Mouse (Mus musculus): ENCODE results near the gene Kcnk13. TPM values are rescaled to one million over a fixed set of nuclear protein-coding genes. Genes with fewer than 3 reads are reported as not detected.

Kcnk13 gene
- polyA plus RNA-seq, 1 experiment from 2014 or later: 0.53 TPM

DNA sequence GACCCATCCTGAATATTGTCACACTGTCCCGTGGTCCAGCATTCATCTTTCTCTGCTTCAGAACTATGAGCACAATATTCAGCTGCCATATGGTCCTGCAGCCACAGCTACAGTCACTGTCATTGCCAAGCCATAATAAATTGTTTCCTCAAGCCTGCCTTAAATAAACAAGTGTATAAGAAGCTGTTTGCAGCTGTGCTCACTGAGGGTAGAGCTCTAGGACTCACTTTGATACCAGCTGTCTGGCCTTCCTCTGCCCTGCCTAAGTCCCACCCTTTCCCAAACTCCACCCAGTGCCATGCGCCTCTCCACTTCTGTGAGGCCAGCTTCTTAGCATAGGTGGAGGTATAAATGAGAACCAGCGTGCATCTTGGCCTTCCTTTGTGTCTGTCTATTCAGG, 30.7 kb upstream of the Kcnk13 start:
- H3K9ac ChIP-seq (ENCODE audit: low read length): no peak overlapping the region
- WGBS: 71% methylated on average over 3 of the region's 3 CpGs
- H3K27me3 ChIP-seq (ENCODE audit: control insufficient read depth, insufficient read depth, low read length): no peaks in the 10 kb centered on the region
- H3K4me3 ChIP-seq (replicated peaks; ENCODE audit: low read length): no peak overlapping the region
- H3K4me2 ChIP-seq (ENCODE audit: low read depth, low read length): no peak overlapping the region
- ATAC-seq (ENCODE audit: insufficient read depth, low FRiP score): no peak
- H3K9me3 ChIP-seq (replicated peaks; ENCODE audit: control insufficient read depth, low read length): no peaks in the 10 kb centered on the region
- H3K36me3 ChIP-seq (ENCODE audit: control insufficient read depth, insufficient read depth, low read length): no peaks in the 10 kb centered on the region
- no peak overlapping the region for H3K27ac ChIP-seq (ENCODE audit: low read length)
- H3K4me1 ChIP-seq (ENCODE audit: control insufficient read depth, insufficient read depth, low read length): no peaks in the 10 kb centered on the region

- no peak overlapping the region for H3K9ac ChIP-seq (ENCODE audit: low read length)
- H3K27me3 ChIP-seq (ENCODE audit: control insufficient read depth, insufficient read depth, low read length): no peaks in the 10 kb centered on the region
- H3K4me1 ChIP-seq (ENCODE audit: control insufficient read depth, insufficient read depth, low read length): no peaks in the 10 kb centered on the region
- no peak overlapping the region for H3K4me3 ChIP-seq (replicated peaks; ENCODE audit: low read length)
- no peak for ATAC-seq (ENCODE audit: insufficient read depth, low FRiP score)
- WGBS: 90% methylated on average over 8 of the region's 8 CpGs
- no peak overlapping the region for H3K4me2 ChIP-seq (ENCODE audit: low read depth, low read length)
- H3K27ac ChIP-seq (ENCODE audit: low read length): no peak overlapping the region
- H3K36me3 ChIP-seq (ENCODE audit: control insufficient read depth, insufficient read depth, low read length): no peaks in the 10 kb centered on the region
- H3K9me3 ChIP-seq (replicated peaks; ENCODE audit: control insufficient read depth, low read length): no peaks in the 10 kb centered on the region
These were observed 28.9 kb upstream of the Kcnk13 start for GRCm38 (mm10) chr12:99935403-99935802.

DNA sequence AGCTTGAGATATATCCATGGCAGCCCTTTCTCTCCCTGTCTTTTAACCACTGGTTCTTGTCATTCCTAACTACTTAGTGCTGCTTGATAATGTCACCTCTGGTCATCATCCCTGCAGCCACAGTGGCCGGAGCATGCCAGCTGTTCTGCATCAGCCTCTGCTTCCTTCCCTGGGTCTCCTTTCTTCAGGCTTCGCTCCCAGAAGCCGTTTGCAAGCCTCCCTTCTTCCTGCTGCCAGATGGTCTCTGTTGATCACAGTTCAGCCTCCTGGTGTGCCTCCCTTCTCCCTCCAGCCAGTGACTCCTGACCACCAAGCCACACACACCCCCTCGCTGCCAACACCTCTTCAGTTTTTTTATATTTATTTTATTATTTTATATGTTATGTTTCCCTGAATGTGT, 25.8 kb upstream of the Kcnk13 start:
- ATAC-seq (ENCODE audit: insufficient read depth, low FRiP score): no peak
- Histone ChIP-seq H3K4me2 (ENCODE audit: low read depth, low read length) (no peak overlapping the region), H3K36me3 (ENCODE audit: control insufficient read depth, insufficient read depth, low read length) (no peaks in the 10 kb centered on the region), H3K4me3 (replicated peaks; ENCODE audit: low read length) (no peak overlapping the region), H3K27ac (ENCODE audit: low read length) (no peak overlapping the region), H3K27me3 (ENCODE audit: control insufficient read depth, insufficient read depth, low read length) (no peaks in the 10 kb centered on the region), H3K4me1 (ENCODE audit: control insufficient read depth, insufficient read depth, low read length) (no peaks in the 10 kb centered on the region), H3K9ac (ENCODE audit: low read length) (no peak overlapping the region), H3K9me3 (replicated peaks; ENCODE audit: control insufficient read depth, low read length) (no peaks in the 10 kb centered on the region)
- WGBS: 52% methylated on average over 4 of the region's 4 CpGs

DNA sequence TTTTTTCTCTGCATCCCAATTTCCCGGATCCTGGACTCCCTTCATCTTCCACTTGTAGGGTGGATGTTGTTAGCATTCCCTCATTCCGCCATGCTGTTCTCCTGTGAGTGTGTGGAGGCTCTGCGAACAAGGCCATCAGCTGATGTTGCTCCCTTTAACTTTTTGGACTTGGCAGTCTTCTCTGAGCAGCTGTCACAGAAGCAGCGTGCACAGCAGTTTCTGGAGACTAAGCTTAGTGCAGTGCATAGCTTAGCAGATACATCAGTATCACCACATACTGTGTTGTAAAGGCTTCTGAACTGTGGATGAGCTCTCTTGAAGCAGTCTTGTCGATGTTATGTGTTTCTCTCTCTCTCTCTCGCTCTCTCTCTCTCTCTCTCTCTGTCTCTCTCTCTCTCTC, 25.1 kb upstream of the Kcnk13 start:
- no peak overlapping the region for H3K9ac ChIP-seq (ENCODE audit: low read length)
- no peaks in the 10 kb centered on the region for H3K9me3 ChIP-seq (replicated peaks; ENCODE audit: control insufficient read depth, low read length)
- ATAC-seq (ENCODE audit: insufficient read depth, low FRiP score): no peak
- 76% methylated on average over 6 of the region's 6 CpGs for WGBS
- H3K4me2 ChIP-seq (ENCODE audit: low read depth, low read length): no peak overlapping the region
- no peak overlapping the region for H3K27ac ChIP-seq (ENCODE audit: low read length)
- H3K4me1 ChIP-seq (ENCODE audit: control insufficient read depth, insufficient read depth, low read length): no peaks in the 10 kb centered on the region
- H3K4me3 ChIP-seq (replicated peaks; ENCODE audit: low read length): no peak overlapping the region
- no peaks in the 10 kb centered on the region for H3K36me3 ChIP-seq (ENCODE audit: control insufficient read depth, insufficient read depth, low read length)
- no peaks in the 10 kb centered on the region for H3K27me3 ChIP-seq (ENCODE audit: control insufficient read depth, insufficient read depth, low read length)

- Histone ChIP-seq H3K36me3 (ENCODE audit: control insufficient read depth, insufficient read depth, low read length) (0 out of 2 replicates have a peak, but pooled peaks cover 1% of the 10 kb centered on the region), H3K4me3 (replicated peaks; ENCODE audit: low read length) (no peak overlapping the region), H3K4me2 (ENCODE audit: low read depth, low read length) (no peak overlapping the region), H3K27ac (ENCODE audit: low read length) (no peak overlapping the region), H3K9ac (ENCODE audit: low read length) (no peak overlapping the region), H3K27me3 (ENCODE audit: control insufficient read depth, insufficient read depth, low read length) (no peaks in the 10 kb centered on the region), H3K9me3 (replicated peaks; ENCODE audit: control insufficient read depth, low read length) (no peaks in the 10 kb centered on the region), H3K4me1 (ENCODE audit: control insufficient read depth, insufficient read depth, low read length) (no peaks in the 10 kb centered on the region)
- 85% methylated on average over 7 of the region's 7 CpGs for WGBS
- no peak for ATAC-seq (ENCODE audit: insufficient read depth, low FRiP score)
These were observed 23.6 kb upstream of the Kcnk13 start for GRCm38 (mm10) chr12:99940704-99941103.

- H3K9ac ChIP-seq (ENCODE audit: low read length): no peak overlapping the region
- no peaks in the 10 kb centered on the region for H3K27me3 ChIP-seq (ENCODE audit: control insufficient read depth, insufficient read depth, low read length)
- H3K27ac ChIP-seq (ENCODE audit: low read length): no peak overlapping the region
- 78% methylated on average over 8 of the region's 8 CpGs for WGBS
- no peak overlapping the region for H3K4me2 ChIP-seq (ENCODE audit: low read depth, low read length)
- H3K4me3 ChIP-seq (replicated peaks; ENCODE audit: low read length): no peak overlapping the region
- H3K9me3 ChIP-seq (replicated peaks; ENCODE audit: control insufficient read depth, low read length): no peaks in the 10 kb centered on the region
- ATAC-seq (ENCODE audit: insufficient read depth, low FRiP score): no peak
- H3K4me1 ChIP-seq (ENCODE audit: control insufficient read depth, insufficient read depth, low read length): no peaks in the 10 kb centered on the region
- H3K36me3 ChIP-seq (ENCODE audit: control insufficient read depth, insufficient read depth, low read length): 0 out of 2 replicates have a peak, but pooled peaks cover 6% of the 10 kb centered on the region
These were observed 21.9 kb upstream of the Kcnk13 start for GRCm38 (mm10) chr12:99942441-99942840.

DNA sequence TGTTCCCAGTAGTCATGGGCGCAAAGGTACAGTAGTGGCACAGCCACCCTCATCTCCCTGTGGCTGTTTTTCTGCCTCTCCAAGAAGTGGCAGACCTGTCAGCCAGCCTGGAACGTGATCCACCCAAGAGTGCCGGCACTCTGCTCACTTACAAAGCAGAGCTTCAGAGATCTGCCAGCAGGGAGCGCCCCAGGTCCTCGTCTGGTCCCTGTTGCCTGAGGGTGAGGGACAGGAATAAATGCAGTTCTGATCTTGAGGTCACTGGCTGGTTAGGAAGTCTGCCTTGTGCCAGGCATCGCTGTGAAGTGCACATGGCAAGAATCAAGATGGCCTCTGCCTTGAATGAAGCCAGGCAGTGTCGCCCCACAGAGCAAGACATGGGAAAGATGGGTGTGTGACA, 11.4 kb upstream of the Kcnk13 start:
- H3K4me2 ChIP-seq (ENCODE audit: low read depth, low read length): no peak overlapping the region

DNA sequence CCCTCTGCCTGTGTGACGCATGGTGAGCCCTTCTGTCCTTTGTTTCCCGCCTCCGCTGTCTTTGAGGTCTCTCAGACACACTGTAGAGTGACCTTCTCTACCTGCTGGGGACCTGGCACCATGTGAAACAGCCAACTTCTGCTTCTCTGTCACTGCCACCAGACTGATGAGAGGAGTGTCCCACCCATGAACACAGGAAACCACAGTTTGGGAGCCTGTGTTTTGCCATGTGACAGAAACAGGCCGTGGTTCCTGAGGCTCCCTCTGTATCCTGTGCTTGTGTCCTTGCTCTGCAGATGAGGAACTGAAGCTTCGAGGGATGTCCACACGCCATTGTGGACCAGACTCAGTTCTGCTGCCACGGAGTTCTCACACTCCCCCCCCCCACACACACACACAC, 7.9 kb upstream of the Kcnk13 start:
- 84% methylated on average over 7 of the region's 7 CpGs for WGBS
- no peak for ATAC-seq (ENCODE audit: insufficient read depth, low FRiP score)
- Histone ChIP-seq H3K9me3 (replicated peaks; ENCODE audit: control insufficient read depth, low read length) (no peaks in the 10 kb centered on the region), H3K4me1 (ENCODE audit: control insufficient read depth, insufficient read depth, low read length) (no peaks in the 10 kb centered on the region), H3K36me3 (ENCODE audit: control insufficient read depth, insufficient read depth, low read length) (no peaks in the 10 kb centered on the region), H3K4me2 (ENCODE audit: low read depth, low read length) (no peak overlapping the region), H3K27me3 (ENCODE audit: control insufficient read depth, insufficient read depth, low read length) (peaks cover 5% of the 10 kb centered on the region; the same call in 1 of the 2 replicates), H3K9ac (ENCODE audit: low read length) (no peak overlapping the region), H3K4me3 (replicated peaks; ENCODE audit: low read length) (no peak overlapping the region), H3K27ac (ENCODE audit: low read length) (no peak overlapping the region)

More for the DNA sequence above, 11.4 kb upstream of the Kcnk13 start:
- WGBS: 64% methylated on average over 7 of the region's 7 CpGs
- no peaks in the 10 kb centered on the region for H3K27me3 ChIP-seq (ENCODE audit: control insufficient read depth, insufficient read depth, low read length)
- no peak overlapping the region for H3K27ac ChIP-seq (ENCODE audit: low read length)
- H3K9ac ChIP-seq (ENCODE audit: low read length): no peak overlapping the region
- no peak overlapping the region for H3K4me3 ChIP-seq (replicated peaks; ENCODE audit: low read length)
- ATAC-seq (ENCODE audit: insufficient read depth, low FRiP score): no peak
- H3K4me1 ChIP-seq (ENCODE audit: control insufficient read depth, insufficient read depth, low read length): no peaks in the 10 kb centered on the region
- no peaks in the 10 kb centered on the region for H3K36me3 ChIP-seq (ENCODE audit: control insufficient read depth, insufficient read depth, low read length)
- no peaks in the 10 kb centered on the region for H3K9me3 ChIP-seq (replicated peaks; ENCODE audit: control insufficient read depth, low read length)

GRCm38 (mm10) chr12:99958068-99959060, 5.9 kb upstream of the Kcnk13 start:
- Histone ChIP-seq H3K9ac (ENCODE audit: low read length) (no peak overlapping the region), H3K4me1 (ENCODE audit: control insufficient read depth, insufficient read depth, low read length) (no peaks in the 10 kb centered on the region), H3K4me2 (ENCODE audit: low read depth, low read length) (no peak overlapping the region), H3K27ac (ENCODE audit: low read length) (no peak overlapping the region), H3K27me3 (ENCODE audit: control insufficient read depth, insufficient read depth, low read length) (peaks cover 8% of the 10 kb centered on the region), H3K36me3 (ENCODE audit: control insufficient read depth, insufficient read depth, low read length) (no peaks in the 10 kb centered on the region), H3K4me3 (replicated peaks; ENCODE audit: low read length) (no peak overlapping the region), H3K9me3 (replicated peaks; ENCODE audit: control insufficient read depth, low read length) (no peaks in the 10 kb centered on the region)
- no peak for ATAC-seq (ENCODE audit: insufficient read depth, low FRiP score)
- WGBS: 60% methylated on average over 9 of the region's 9 CpGs

Measured in stomach, embryonic 16.5 days (tissue).